ENCODE assay signal across 17 mouse cellular contexts in genomic region chr6:49360420-49360819, GRCm38 (mm10). TPM values are rescaled to one million over a fixed set of nuclear protein-coding genes. Genes with fewer than 3 reads are reported as not detected.
A peak's percentile ranks its signal among the peaks of the same experiment; 100 is the strongest.
DNase-seq lines count a peak whose midpoint lies in the region; ATAC-seq and TF ChIP-seq lines count a peak whose summit lies in the region.
"Had no signal": no experiment of that assay in that cellular context is flagged by ENCODE, and none has a peak within 500 bp of the region (broad histone marks: within the 10 kb centered on the region; RNA-seq: fewer than 3 reads in every experiment).

No protein-coding gene starts in this region.

- TF ChIP-seq EP300 in liver, postnatal 0 days (IDR thresholded peaks at IDR 0.05; ENCODE audit: low read depth): no peak
- no peak for TF ChIP-seq EP300 in CH12.LX (IDR thresholded peaks at IDR 0.05; ENCODE audit: low read length)

- dilution Hi-C loops in CH12.LX (cut with MboI; ENCODE audit: extremely low pct_ligation_motif_present, extremely low pct_unique_long_range_greater_than_20kb, low sequenced_read_pairs): no loop called here

- in situ Hi-C loops in CH12.LX (cut with MboI; ENCODE audit: low pct_ligation_motif_present, low pct_unique_long_range_greater_than_20kb, low sequenced_read_pairs): no loop called here

- no peak overlapping the region for H3K27ac ChIP-seq in forebrain, embryonic 14.5 days (ENCODE audit: low read depth, low read length)
- H3K27ac ChIP-seq in forebrain, embryonic 11.5 days (ENCODE audit: low read depth, low read length): no peak overlapping the region
- no peak overlapping the region for H3K27ac ChIP-seq in liver, postnatal 0 days (ENCODE audit: low read depth)
- H3K27ac ChIP-seq in liver, embryonic 11.5 days (ENCODE audit: low read depth, low read length): no peak overlapping the region
- no peak overlapping the region for H3K27ac ChIP-seq in CH12.LX (ENCODE audit: insufficient read depth, low read depth)
- no peak overlapping the region for H3K27ac ChIP-seq in cortical plate, adult 2 months (ENCODE audit: insufficient read depth, low read length)
- H3K27ac ChIP-seq: hindbrain, embryonic 15.5 days; liver, embryonic 13.5 days had no signal

- H3K4me1 ChIP-seq in forebrain, embryonic 14.5 days (ENCODE audit: control insufficient read depth, insufficient read depth, low read length): no peaks in the 10 kb centered on the region
- no peaks in the 10 kb centered on the region for H3K4me1 ChIP-seq in forebrain, embryonic 11.5 days (replicated peaks; ENCODE audit: control insufficient read depth, insufficient read depth, low read length)
- H3K4me1 ChIP-seq in liver, postnatal 0 days (ENCODE audit: insufficient read depth): no peaks in the 10 kb centered on the region
- no peaks in the 10 kb centered on the region for H3K4me1 ChIP-seq in liver, embryonic 11.5 days (replicated peaks; ENCODE audit: control insufficient read depth, insufficient read depth, low read length)
- no peaks in the 10 kb centered on the region for H3K4me1 ChIP-seq in CH12.LX (ENCODE audit: control insufficient read depth in 1 of 2, insufficient read depth in 2 of 2)
- no peaks in the 10 kb centered on the region for H3K4me1 ChIP-seq in cortical plate, adult 2 months (ENCODE audit: control insufficient read depth, insufficient read depth, low read length)
- H3K4me1 ChIP-seq: hindbrain, embryonic 15.5 days; liver, embryonic 13.5 days had no signal

- TF ChIP-seq CTCF in liver, postnatal 0 days (IDR thresholded peaks at IDR 0.05; ENCODE audit: low read depth): peak; percentile 33; the same call in 1 of the 2 replicates
- TF ChIP-seq CTCF in CH12.LX (conservative IDR thresholded peaks at IDR 0.05 in 1 of 2, IDR thresholded peaks at IDR 0.05 in 1 of 2; ENCODE audit: low read depth in 2 of 2, low read length in 2 of 2): peak in 1 of 2 experiments; percentile 61; a peak in 2 of 4 replicates
- TF ChIP-seq CTCF in cortical plate, adult 2 months (IDR thresholded peaks at IDR 0.05; ENCODE audit: extremely low read depth, insufficient read depth, low read length): peak; percentile 13; the same call in 1 of the 2 replicates

- TF ChIP-seq POLR2A in CH12.LX (IDR thresholded peaks at IDR 0.05; ENCODE audit: low read depth, low read length): no peak
- TF ChIP-seq POLR2A in cortical plate, adult 2 months (IDR thresholded peaks at IDR 0.05; ENCODE audit: extremely low read depth, insufficient read depth, low read length): no peak

- TF ChIP-seq RAD21 in CH12.LX (IDR thresholded peaks at IDR 0.05; ENCODE audit: low read depth, low read length): peak; percentile 38

- no peaks in the 10 kb centered on the region for H3K36me3 ChIP-seq in forebrain, embryonic 14.5 days (ENCODE audit: control insufficient read depth, insufficient read depth, low read length)
- no peaks in the 10 kb centered on the region for H3K36me3 ChIP-seq in forebrain, embryonic 11.5 days (ENCODE audit: control insufficient read depth, insufficient read depth, low read length)
- H3K36me3 ChIP-seq in liver, postnatal 0 days (replicated peaks; ENCODE audit: insufficient read depth, low read length): no peaks in the 10 kb centered on the region
- no peaks in the 10 kb centered on the region for H3K36me3 ChIP-seq in liver, embryonic 11.5 days (ENCODE audit: control insufficient read depth, insufficient read depth, low read length)
- H3K36me3 ChIP-seq in CH12.LX (replicated peaks in 1 of 2; ENCODE audit: control insufficient read depth in 1 of 2, insufficient read depth in 1 of 2, low read length in 1 of 2): no peaks in the 10 kb centered on the region
- H3K36me3 ChIP-seq: hindbrain, embryonic 15.5 days; liver, embryonic 13.5 days had no signal

- H3K79me2 ChIP-seq in CH12.LX (replicated peaks; ENCODE audit: control insufficient read depth, extremely low read depth, insufficient read depth, poor library complexity, severe bottlenecking): no peaks in the 10 kb centered on the region

- DNase-seq in forebrain, embryonic 14.5 days (ENCODE audit: low spot score): peak; percentile 21
- no peak for DNase-seq in forebrain, embryonic 11.5 days (ENCODE audit: low spot score)
- DNase-seq in liver, postnatal 0 days: no peak
- no peak for DNase-seq in liver, embryonic 11.5 days (ENCODE audit: low spot score)
- peak; percentile 17 for DNase-seq in CH12.LX (ENCODE audit: extremely low read depth)
- DNase-seq in cerebellum, adult 18-20 months: no peak
- no peak for DNase-seq in urinary bladder, postnatal 25 days (ENCODE audit: low spot score)
- DNase-seq: cerebellum, postnatal 14 days; gastrocnemius, postnatal 14 days; kidney, postnatal 25 days; liver, embryonic 13.5 days; thymus, postnatal 25 days had no signal

- H3K9ac ChIP-seq in forebrain, embryonic 14.5 days (ENCODE audit: low read length): no peak overlapping the region
- H3K9ac ChIP-seq in forebrain, embryonic 11.5 days (ENCODE audit: low read length): no peak overlapping the region
- H3K9ac ChIP-seq in liver, postnatal 0 days (replicated peaks): no peak overlapping the region
- no peak overlapping the region for H3K9ac ChIP-seq in liver, embryonic 11.5 days (ENCODE audit: low read depth, low read length)
- no peak overlapping the region for H3K9ac ChIP-seq in CH12.LX (ENCODE audit: insufficient read depth, low read depth)
- H3K9ac ChIP-seq: hindbrain, embryonic 15.5 days; liver, embryonic 13.5 days had no signal

- ATAC-seq in forebrain, embryonic 14.5 days: no peak
- no peak for ATAC-seq in forebrain, embryonic 11.5 days (replicated peaks; ENCODE audit: low FRiP score)
- no peak for ATAC-seq in liver, postnatal 0 days
- no peak for ATAC-seq in liver, embryonic 11.5 days (replicated peaks; ENCODE audit: low FRiP score)

- H3K4me3 ChIP-seq in forebrain, embryonic 14.5 days (ENCODE audit: low read depth, low read length): no peak overlapping the region
- H3K4me3 ChIP-seq in forebrain, embryonic 11.5 days (ENCODE audit: low read depth, low read length): no peak overlapping the region
- no peak overlapping the region for H3K4me3 ChIP-seq in liver, postnatal 0 days (ENCODE audit: low read depth, low read length)
- H3K4me3 ChIP-seq in liver, embryonic 11.5 days (ENCODE audit: low read depth, low read length): no peak overlapping the region
- no peak overlapping the region for H3K4me3 ChIP-seq in CH12.LX (replicated peaks in 1 of 3; ENCODE audit: low read depth in 2 of 3, low read length in 2 of 3, poor library complexity in 1 of 3)
- no peak overlapping the region for H3K4me3 ChIP-seq in cortical plate, adult 2 months (ENCODE audit: insufficient read depth, low read length)
- H3K4me3 ChIP-seq: hindbrain, embryonic 15.5 days; liver, embryonic 13.5 days; myocyte had no signal

- H3K27me3 ChIP-seq in forebrain, embryonic 14.5 days (replicated peaks; ENCODE audit: control insufficient read depth, insufficient read depth, low read length): no peaks in the 10 kb centered on the region
- no peaks in the 10 kb centered on the region for H3K27me3 ChIP-seq in forebrain, embryonic 11.5 days (ENCODE audit: control insufficient read depth, insufficient read depth, low read length)
- no peaks in the 10 kb centered on the region for H3K27me3 ChIP-seq in liver, postnatal 0 days (ENCODE audit: insufficient read depth, low read length)
- H3K27me3 ChIP-seq in liver, embryonic 11.5 days (replicated peaks; ENCODE audit: control insufficient read depth, insufficient read depth, low read length): no peaks in the 10 kb centered on the region
- H3K27me3 ChIP-seq in CH12.LX (replicated peaks): no peaks in the 10 kb centered on the region
- H3K27me3 ChIP-seq: hindbrain, embryonic 15.5 days; liver, embryonic 13.5 days had no signal

- no peak overlapping the region for H3K4me2 ChIP-seq in forebrain, embryonic 14.5 days (ENCODE audit: low read length)
- H3K4me2 ChIP-seq in forebrain, embryonic 11.5 days (ENCODE audit: low read depth, low read length, severe bottlenecking): no peak overlapping the region
- no peak overlapping the region for H3K4me2 ChIP-seq in liver, postnatal 0 days (ENCODE audit: low read depth, low read length)
- no peak overlapping the region for H3K4me2 ChIP-seq in liver, embryonic 11.5 days
- H3K4me2 ChIP-seq in CH12.LX (ENCODE audit: insufficient read depth, low read depth, poor library complexity, severe bottlenecking): no peak overlapping the region
- H3K4me2 ChIP-seq: hindbrain, embryonic 15.5 days; liver, embryonic 13.5 days had no signal

- no peaks in the 10 kb centered on the region for H3K9me3 ChIP-seq in forebrain, embryonic 14.5 days (replicated peaks; ENCODE audit: control insufficient read depth, low read length)
- H3K9me3 ChIP-seq in forebrain, embryonic 11.5 days (ENCODE audit: control insufficient read depth, low read length): no peaks in the 10 kb centered on the region
- no peaks in the 10 kb centered on the region for H3K9me3 ChIP-seq in liver, postnatal 0 days (ENCODE audit: low read length)
- H3K9me3 ChIP-seq in liver, embryonic 11.5 days (ENCODE audit: control insufficient read depth, low read length): no peaks in the 10 kb centered on the region
- H3K9me3 ChIP-seq in CH12.LX (replicated peaks; ENCODE audit: low read length): no peaks in the 10 kb centered on the region
- H3K9me3 ChIP-seq: hindbrain, embryonic 15.5 days; liver, embryonic 13.5 days had no signal

RNA-seq across cellular contexts. Expression of gene Fam221a, which starts 7.1 kb away (rescaled TPM):
- 5.4 and 6.0 TPM in 2 replicates for polyA plus RNA-seq in forebrain, embryonic 14.5 days (2014; fragmentation: Nextera tagmentation; extraction: Ambion mirVana)
- polyA plus RNA-seq in forebrain, embryonic 11.5 days (2014; fragmentation: Nextera tagmentation; extraction: Ambion mirVana): 5.5 and 6.2 TPM in 2 replicates
- 2.5 and 3.6 TPM in 2 replicates for polyA plus RNA-seq in liver, postnatal 0 days (2015; fragmentation: Nextera tagmentation; extraction: Ambion mirVana)
- polyA plus RNA-seq in liver, embryonic 11.5 days (2014; fragmentation: Nextera tagmentation; extraction: Ambion mirVana): 3.4 and 3.8 TPM in 2 replicates
- total RNA-seq in CH12.LX (2012; rRNA removed): not detected in 2 replicates
- total RNA-seq in CH12.LX (2014; rRNA removed): not detected in 2 replicates
- not detected in 2 replicates for polyA plus RNA-seq in CH12.LX (2012; ENCODE audit: insufficient read length, low read depth)
- polyA plus RNA-seq in cortical plate, adult 2 months (2012; rRNA removed): 1.5 and 2.0 TPM in 2 replicates

RNA-seq across cellular contexts. Expression of gene Stk31, which starts 35.0 kb away (rescaled TPM):
- polyA plus RNA-seq in forebrain, embryonic 14.5 days (2014; fragmentation: Nextera tagmentation; extraction: Ambion mirVana): not detected in 2 replicates
- polyA plus RNA-seq in forebrain, embryonic 11.5 days (2014; fragmentation: Nextera tagmentation; extraction: Ambion mirVana): 0.11 and 0.24 TPM in 2 replicates
- not detected in 2 replicates for polyA plus RNA-seq in liver, postnatal 0 days (2015; fragmentation: Nextera tagmentation; extraction: Ambion mirVana)
- polyA plus RNA-seq in liver, embryonic 11.5 days (2014; fragmentation: Nextera tagmentation; extraction: Ambion mirVana): 0.16 TPM in 1 of 2 replicates, not detected in the other
- total RNA-seq in CH12.LX (2012; rRNA removed): not detected in 2 replicates
- total RNA-seq in CH12.LX (2014; rRNA removed): not detected in 2 replicates
- polyA plus RNA-seq in CH12.LX (2012; ENCODE audit: insufficient read length, low read depth): not detected in 2 replicates
- polyA plus RNA-seq in cortical plate, adult 2 months (2012; rRNA removed): not detected in 2 replicates
- polyA plus RNA-seq: C2C12; heart, embryonic 14.5 days; hindbrain, embryonic 15.5 days; liver, embryonic 13.5 days; myocyte had no signal

RNA-seq across cellular contexts. Expression of gene Ccdc126, which starts 41.3 kb away (rescaled TPM):
- polyA plus RNA-seq in forebrain, embryonic 14.5 days (2014; fragmentation: Nextera tagmentation; extraction: Ambion mirVana): 10.2 and 12.6 TPM in 2 replicates
- 5.0 and 5.5 TPM in 2 replicates for polyA plus RNA-seq in forebrain, embryonic 11.5 days (2014; fragmentation: Nextera tagmentation; extraction: Ambion mirVana)
- polyA plus RNA-seq in liver, postnatal 0 days (2015; fragmentation: Nextera tagmentation; extraction: Ambion mirVana): 3.6 and 3.8 TPM in 2 replicates
- polyA plus RNA-seq in liver, embryonic 11.5 days (2014; fragmentation: Nextera tagmentation; extraction: Ambion mirVana): 5.0 and 6.1 TPM in 2 replicates
- total RNA-seq in CH12.LX (2012; rRNA removed): 2.1 and 2.3 TPM in 2 replicates
- total RNA-seq in CH12.LX (2014; rRNA removed): 6.1 and 6.3 TPM in 2 replicates
- polyA plus RNA-seq in CH12.LX (2012; ENCODE audit: insufficient read length, low read depth): 2.8 TPM in 2 replicates
- polyA plus RNA-seq in cortical plate, adult 2 months (2012; rRNA removed): 8.4 and 9.4 TPM in 2 replicates

Comparison
In these comparisons a context has a peak if more than half of its experiments do, and no peak if none do; other contexts are left out.
1. DNase-seq: peak in forebrain, embryonic 14.5 days (single experiment) and CH12.LX (single experiment); none in forebrain, embryonic 11.5 days (single experiment), liver, postnatal 0 days (single experiment), liver, embryonic 11.5 days (single experiment), cerebellum, adult 18-20 months (0 of 2) and urinary bladder, postnatal 25 days (single experiment).